24 mouse cellular contexts compared by ENCODE assay signal in genomic region chr3:81304017-81304791, GRCm38 (mm10).
DNase-seq lines count a peak whose midpoint lies in the region; ATAC-seq and TF ChIP-seq lines count a peak whose summit lies in the region.
"Had no signal": no experiment of that assay in that cellular context is flagged by ENCODE, and none has a peak within 500 bp of the region (broad histone marks: within the 10 kb centered on the region; RNA-seq: fewer than 3 reads in every experiment).

No protein-coding gene starts in this region.

- ATAC-seq in limb, embryonic 14.5 days (ENCODE audit: low FRiP score, low read depth), result peak; percentile 63; the same call in 1 of the 2 replicates
- ATAC-seq: activated CD4-positive, CD25-positive, alpha-beta regulatory T cell, adult 4 months; CD4-positive, CD25-positive, alpha-beta regulatory T cell, adult 4 months; forebrain, embryonic 13.5 days; forebrain, embryonic 15.5 days; forebrain, postnatal 0 days; Patski had no signal

- no peak for TF ChIP-seq POLR2A in limb, embryonic 14.5 days (IDR thresholded peaks at IDR 0.05; ENCODE audit: borderline replicate concordance, extremely low read depth, insufficient read depth, insufficient read length)

- peak; percentile 3 for DNase-seq in embryo, embryonic 10 days (ENCODE audit: low spot score)
- DNase-seq in embryo, embryonic 9.5 days (ENCODE audit: extremely low spot score), result no peak
- DNase-seq in limb, embryonic 14.5 days (ENCODE audit: low spot score), result peak; percentile 24
- DNase-seq in limb, embryonic 10.5 days (ENCODE audit: low spot score), result no peak
- no peak for DNase-seq in spleen, postnatal 4 days (ENCODE audit: low spot score in 2 of 2)
- DNase-seq: adrenal gland, adult 8-10 months; adrenal gland, postnatal 14 days; adrenal gland, postnatal 36 days; B cell, adult 2 months; cerebellum, adult 11-12 months; cerebellum, adult 2 months; cerebellum, adult 9-10 months; cerebellum, postnatal 10 days; cerebellum, postnatal 25 days; embryo, embryonic 11 days; forebrain, postnatal 0 days had no signal

- H3K36me3 ChIP-seq in limb, embryonic 14.5 days (ENCODE audit: control insufficient read depth, insufficient read depth, low read length), result no peaks in the 10 kb centered on the region
- no peaks in the 10 kb centered on the region for H3K36me3 ChIP-seq in limb, embryonic 10.5 days
- H3K36me3 ChIP-seq: embryonic facial prominence, embryonic 13.5 days; forebrain, embryonic 15.5 days; G1E had no signal

- H3K9ac ChIP-seq in limb, embryonic 14.5 days (ENCODE audit: low read depth, low read length, severe bottlenecking), result no peak overlapping the region
- H3K9ac ChIP-seq: embryonic facial prominence, embryonic 13.5 days; forebrain, embryonic 13.5 days; forebrain, embryonic 15.5 days; forebrain, postnatal 0 days had no signal

- H3K9me3 ChIP-seq in limb, embryonic 14.5 days (ENCODE audit: control insufficient read depth, low read length), result no peaks in the 10 kb centered on the region
- no peaks in the 10 kb centered on the region for H3K9me3 ChIP-seq in limb, embryonic 10.5 days (replicated peaks)
- H3K9me3 ChIP-seq: embryonic facial prominence, embryonic 13.5 days; forebrain, embryonic 13.5 days; forebrain, embryonic 15.5 days; G1E had no signal

- WGBS in limb, embryonic 14.5 days, result 68% methylated on average over 5 of the region's 5 CpGs
- 87% methylated on average over 5 of the region's 5 CpGs for WGBS in limb, embryonic 10.5 days

- H3K27me3 ChIP-seq in limb, embryonic 14.5 days (ENCODE audit: control insufficient read depth, insufficient read depth, low read length), result no peaks in the 10 kb centered on the region
- H3K27me3 ChIP-seq in limb, embryonic 10.5 days (ENCODE audit: low read depth, poor library complexity, severe bottlenecking), result no peaks in the 10 kb centered on the region
- H3K27me3 ChIP-seq: CH12.LX; embryonic facial prominence, embryonic 13.5 days; forebrain, embryonic 13.5 days; forebrain, embryonic 15.5 days; Patski had no signal

- H3K4me1 ChIP-seq in limb, embryonic 14.5 days (ENCODE audit: control insufficient read depth, insufficient read depth, low read length), result no peaks in the 10 kb centered on the region
- no peaks in the 10 kb centered on the region for H3K4me1 ChIP-seq in limb, embryonic 10.5 days
- H3K4me1 ChIP-seq: embryonic facial prominence, embryonic 13.5 days; forebrain, embryonic 15.5 days had no signal

- H3K4me2 ChIP-seq in limb, embryonic 14.5 days (replicated peaks; ENCODE audit: low read depth, low read length, severe bottlenecking), result no peak overlapping the region
- H3K4me2 ChIP-seq: embryonic facial prominence, embryonic 13.5 days; forebrain, embryonic 13.5 days; forebrain, embryonic 15.5 days had no signal

- H3K4me3 ChIP-seq in limb, embryonic 14.5 days (replicated peaks; ENCODE audit: low read length), result no peak overlapping the region
- no peak overlapping the region for H3K4me3 ChIP-seq in limb, embryonic 10.5 days
- H3K4me3 ChIP-seq: embryonic facial prominence, embryonic 13.5 days; forebrain, embryonic 13.5 days; forebrain, embryonic 15.5 days had no signal

- H3K27ac ChIP-seq in limb, embryonic 14.5 days (replicated peaks; ENCODE audit: low read depth, low read length), result no peak overlapping the region
- no peak overlapping the region for H3K27ac ChIP-seq in limb, embryonic 10.5 days
- H3K27ac ChIP-seq: embryonic facial prominence, embryonic 13.5 days; forebrain, embryonic 13.5 days; forebrain, embryonic 15.5 days had no signal

Comparison
In these comparisons a context has a peak if more than half of its experiments do, and no peak if none do; other contexts are left out.
1. DNase-seq: peak in embryo, embryonic 10 days (single experiment) and limb, embryonic 14.5 days (single experiment); none in embryo, embryonic 9.5 days (single experiment), limb, embryonic 10.5 days (single experiment) and spleen, postnatal 4 days (0 of 2).